Mouse (Mus musculus) kidney, postnatal 14 days (tissue): ENCODE data around the gene Smarcd1.
"Not testable (repeated sequence)": the region's sequence is repeated elsewhere in the genome, so short reads cannot be mapped to it uniquely, and the experiment has no call there.

ENCODE experiments used
- DNase-seq: peaks from one replicate; pipeline ENCODE4 v3.0.0; 2022; ENCODE audit warnings: mixed read lengths

Smarcd1 gene

GRCm38 (mm10) chr15:99715982-99716746, 14.2 kb downstream of the Smarcd1 start:
- DNase-seq: peak; percentile 77

GRCm38 (mm10) chr15:99716814-99717213, 14.9 kb downstream of the Smarcd1 start:
- DNase-seq: no peak

- DNase-seq: peak; percentile 88
Measured at GRCm38 (mm10) chr15:99717386-99718334, 15.7 kb downstream of the Smarcd1 start, which contains the start of gene Gpd1. TSS of gene Gpd1 (plus strand) at chr15:99717515.

GRCm38 (mm10) chr15:99718461-99719021, 16.6 kb downstream of the Smarcd1 start:
- DNase-seq: peak; percentile 72

DNA sequence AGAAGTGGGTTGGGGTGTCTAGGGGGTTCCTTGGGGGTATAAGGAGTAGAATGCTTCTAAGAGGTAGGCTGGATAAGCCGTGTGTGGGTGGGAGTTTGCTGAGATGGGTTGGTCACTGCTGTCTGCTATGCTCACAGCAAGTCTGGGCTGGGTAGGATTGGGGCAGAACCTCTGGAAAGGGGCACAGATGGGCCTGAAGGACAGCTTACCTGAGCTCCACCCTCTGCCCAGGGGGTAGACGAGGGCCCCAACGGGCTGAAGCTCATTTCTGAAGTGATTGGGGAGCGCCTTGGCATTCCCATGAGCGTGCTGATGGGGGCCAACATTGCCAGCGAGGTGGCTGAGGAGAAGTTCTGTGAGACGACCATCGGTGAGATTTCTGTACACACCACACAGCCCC, 17.9 kb downstream of the Smarcd1 start:
- no peak for DNase-seq

GRCm38 (mm10) chr15:99721921-99722743, 20.2 kb downstream of the Smarcd1 start:
- DNase-seq: no peak

DNA sequence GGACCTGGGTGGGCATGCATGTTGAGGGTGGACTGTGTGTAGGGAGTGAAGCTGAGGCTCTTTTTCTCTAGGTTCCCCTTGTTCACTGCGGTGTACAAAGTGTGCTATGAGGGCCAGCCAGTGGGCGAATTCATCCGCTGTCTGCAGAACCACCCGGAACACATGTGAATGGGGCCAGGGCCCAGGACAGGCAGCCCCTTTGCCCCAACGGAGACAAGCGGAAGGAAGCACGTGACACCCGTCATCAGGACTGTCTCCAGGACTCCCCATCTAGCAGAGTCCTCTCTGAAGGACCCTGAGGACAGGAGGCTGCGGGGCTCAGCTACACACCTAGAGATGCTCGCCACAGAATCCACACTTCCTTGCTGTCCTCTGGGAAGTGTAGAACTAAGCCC, 21.2 kb downstream of the Smarcd1 start:
- no peak for DNase-seq

DNA sequence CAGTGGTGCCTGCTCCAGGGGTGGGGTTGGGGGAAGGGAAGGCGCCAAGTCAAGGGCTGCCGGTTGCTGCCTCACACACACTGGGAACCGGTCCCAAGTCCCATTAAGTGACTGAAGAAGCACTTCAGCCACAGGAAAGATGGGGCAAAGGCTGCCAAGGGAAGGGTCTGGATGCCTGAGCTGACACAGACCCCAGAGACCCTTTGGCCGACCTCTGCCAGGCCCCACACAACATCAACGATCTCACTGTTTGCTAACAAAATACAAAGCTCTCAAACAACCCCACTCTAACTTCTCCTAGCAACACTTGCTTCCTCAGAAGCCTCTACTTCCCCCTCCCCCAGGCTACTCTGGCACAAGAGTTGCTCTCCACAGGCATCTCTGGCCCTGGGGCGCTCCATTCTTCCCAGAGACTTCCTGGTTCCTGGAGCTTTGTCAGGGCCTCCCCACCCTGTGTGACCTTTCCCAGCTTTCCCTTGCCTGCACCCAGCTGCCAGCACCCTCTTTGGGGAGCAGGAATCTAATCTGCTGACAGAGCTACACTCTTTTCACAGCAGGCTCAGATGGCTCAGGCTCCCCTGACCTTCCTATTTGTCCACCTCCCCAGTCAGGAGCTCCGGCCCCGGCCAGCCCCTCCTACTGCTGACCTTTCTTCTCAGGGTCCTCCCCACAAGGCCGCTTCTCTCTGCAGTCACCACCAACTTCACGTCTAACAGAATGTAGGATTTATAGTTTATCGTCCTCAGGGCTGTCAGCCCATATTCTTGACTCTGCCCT, 21.8 kb downstream of the Smarcd1 start:
- DNase-seq: peak; percentile 74

DNA sequence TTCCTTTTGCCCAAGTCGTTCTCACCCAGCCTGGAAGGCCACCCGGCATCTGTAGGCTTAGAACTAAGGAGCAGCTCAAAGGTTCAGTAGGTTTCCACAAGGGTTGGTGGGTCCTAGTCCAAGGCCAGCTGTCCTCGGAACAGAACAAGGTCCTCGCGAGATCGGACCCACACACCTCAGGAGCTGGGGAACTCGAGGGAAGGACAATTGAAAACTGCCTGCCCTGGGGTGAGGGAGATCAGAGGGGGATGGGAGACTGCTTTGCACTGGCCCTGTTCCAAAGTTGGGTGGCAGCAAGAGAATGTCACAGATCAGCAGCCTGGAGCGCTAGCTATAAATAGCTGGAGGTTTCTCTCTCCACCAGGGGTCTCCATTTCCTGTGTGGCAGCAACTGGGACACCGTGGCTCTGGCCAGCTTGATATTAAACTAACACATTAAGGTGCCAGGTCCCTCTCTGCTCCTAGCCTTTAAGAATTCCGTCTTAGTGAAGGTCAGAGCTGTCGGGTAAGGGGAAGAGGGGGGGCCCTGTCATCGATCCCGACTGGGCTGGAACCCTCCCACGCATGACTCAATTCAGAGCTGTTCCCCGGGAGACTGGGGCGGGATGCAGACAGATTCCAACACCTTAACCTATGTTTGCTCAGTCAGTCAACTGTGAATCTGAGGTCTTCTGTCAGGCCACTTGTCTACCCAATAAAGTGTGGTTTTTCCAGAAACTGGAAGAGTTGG, 22.5 kb downstream of the Smarcd1 start:
- peak; percentile 89 for DNase-seq

DNA sequence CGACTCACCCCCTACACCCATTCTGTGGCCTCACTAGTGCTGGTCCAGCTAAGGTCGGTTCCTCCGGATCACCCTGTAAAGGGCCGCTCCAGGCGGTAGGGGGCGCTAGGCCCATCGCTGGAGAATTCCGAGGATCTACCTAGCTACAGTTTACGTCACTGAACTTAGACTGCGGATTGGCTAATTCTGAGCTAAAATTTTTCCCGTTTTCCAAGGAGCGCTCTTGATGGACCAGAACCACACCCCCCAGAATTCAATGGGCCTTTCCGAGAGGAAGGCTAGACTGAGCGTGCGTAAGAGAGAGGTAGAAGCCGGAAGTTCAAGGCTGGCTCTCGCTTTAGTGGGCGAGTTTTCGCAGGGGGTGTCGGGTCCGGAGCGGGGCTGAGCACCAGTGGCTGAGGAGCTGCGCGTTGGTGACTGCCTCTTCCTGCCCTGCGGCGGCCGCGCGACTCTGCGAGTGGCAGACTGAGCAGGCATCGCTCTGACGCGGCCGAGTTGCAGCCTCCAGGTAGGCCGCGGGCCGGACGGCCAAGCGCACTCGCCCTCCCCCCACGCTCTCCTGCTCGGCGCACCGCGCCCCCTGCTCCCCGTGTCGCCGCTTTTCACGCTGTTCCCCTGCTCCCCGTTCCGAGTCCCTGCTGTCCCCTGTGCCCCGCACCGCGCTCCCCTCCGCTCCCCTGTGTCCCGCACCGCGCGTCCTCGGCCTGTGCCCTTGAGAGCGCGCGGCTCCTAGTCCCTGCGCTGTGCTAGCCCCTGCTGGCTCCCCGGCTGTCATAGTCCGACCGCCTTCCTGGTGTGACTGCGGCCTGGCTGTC, 23.6 kb downstream of the Smarcd1 start, which contains the start of gene Cox14:
Gene Cox14, plus strand, starts transcription at position 278 of the 815 bp plus-strand sequence.
- DNase-seq: peak; percentile 97

- DNase-seq: no peak
Measured at GRCm38 (mm10) chr15:99726549-99726948, 24.6 kb downstream of the Smarcd1 start.

DNA sequence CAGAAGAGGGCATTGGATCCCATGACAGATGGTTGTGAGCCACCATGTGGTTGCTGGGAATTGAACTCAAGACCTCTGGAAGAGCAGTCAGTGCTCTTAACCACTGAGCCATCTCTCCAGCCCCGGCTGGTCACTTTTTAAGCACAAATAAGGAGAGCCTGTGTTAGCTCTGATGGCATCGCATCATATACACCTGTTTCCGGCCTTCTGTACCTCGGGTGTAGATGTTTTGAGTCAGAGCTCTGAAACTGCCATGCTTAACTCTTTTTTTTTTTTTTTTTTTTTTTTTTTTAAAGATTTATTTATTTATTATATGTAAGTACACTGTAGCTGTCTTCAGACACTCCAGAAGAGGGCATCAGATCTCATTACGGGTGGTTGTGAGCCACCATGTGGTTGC, 25.1 kb downstream of the Smarcd1 start:
- DNase-seq: not testable (repeated sequence)

- DNase-seq: no peak
Measured at GRCm38 (mm10) chr15:99727525-99727924, 25.6 kb downstream of the Smarcd1 start.

- DNase-seq: no peak
Measured at GRCm38 (mm10) chr15:99728211-99728610, 26.3 kb downstream of the Smarcd1 start.

DNA sequence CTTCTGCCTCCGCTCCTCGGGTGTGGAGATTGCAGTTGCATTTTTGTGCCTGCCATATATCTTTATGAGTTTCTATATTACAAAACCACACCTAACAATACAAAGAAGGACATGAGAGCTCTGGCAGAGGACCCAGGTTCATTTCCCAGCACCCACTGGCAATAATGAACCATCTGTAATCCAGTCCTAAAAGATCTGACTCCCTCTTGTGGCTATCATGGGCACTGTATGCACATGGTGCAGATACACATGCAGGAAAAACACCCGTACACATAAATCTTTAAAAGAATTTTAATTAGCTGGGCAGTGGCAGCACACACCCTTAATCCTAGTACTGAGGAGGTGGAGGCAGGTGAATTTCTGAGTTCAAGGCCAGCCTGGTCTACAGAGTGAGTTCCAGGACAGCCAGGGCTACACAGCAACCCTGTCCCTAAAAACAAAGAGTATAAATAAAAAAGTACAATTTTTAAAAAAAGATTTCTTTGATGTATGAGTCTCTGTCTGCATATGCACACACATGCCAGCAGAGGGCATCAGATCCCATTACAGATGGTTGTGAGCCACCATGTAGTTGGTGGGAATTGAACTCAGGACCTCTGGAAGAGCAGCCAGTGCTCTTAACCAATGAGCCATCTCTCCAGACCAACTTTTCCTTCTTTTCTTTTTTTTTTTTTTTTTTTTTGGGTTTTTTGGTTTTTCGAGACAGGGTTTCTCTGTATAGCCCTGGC, 27.3 kb downstream of the Smarcd1 start:
- DNase-seq: no peak

DNA sequence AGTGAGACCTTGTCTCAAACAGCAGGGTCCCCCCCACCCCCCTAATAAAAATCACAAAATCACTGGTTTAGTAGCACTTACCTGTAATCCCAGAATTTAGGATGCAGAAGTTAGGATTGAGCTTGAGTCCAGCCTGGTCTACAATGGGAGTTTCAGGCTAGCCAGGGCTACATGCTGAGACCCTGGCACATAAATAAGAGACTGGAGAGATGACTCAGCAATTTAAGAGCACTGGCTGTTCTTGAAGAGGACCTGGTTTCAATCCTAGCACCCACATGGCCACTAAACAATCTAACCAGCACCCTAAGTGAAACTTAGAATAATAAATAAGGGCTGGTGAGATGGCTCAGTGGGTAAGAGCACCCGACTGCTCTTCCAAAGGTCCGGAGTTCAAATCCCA, 29.2 kb downstream of the Smarcd1 start:
- DNase-seq: no peak

DNA sequence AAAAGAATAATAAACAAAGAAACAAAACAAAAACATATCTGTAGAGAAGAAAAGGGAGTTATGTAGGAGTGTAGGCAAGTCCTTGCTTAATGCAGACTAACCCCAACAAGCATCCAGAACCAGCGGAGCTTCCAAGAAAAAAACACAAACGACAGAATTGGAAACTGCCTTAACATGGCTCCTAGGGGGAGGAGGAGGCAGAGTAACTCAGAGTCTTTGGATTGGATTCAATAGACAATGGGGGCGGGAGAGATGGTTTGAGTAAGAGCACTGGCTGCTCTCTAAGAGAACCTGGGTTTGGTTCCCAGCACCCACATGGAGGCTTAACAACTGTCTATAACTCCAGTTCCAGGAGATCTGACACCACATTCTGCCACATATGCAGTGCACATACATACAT, 29.7 kb downstream of the Smarcd1 start:
- no peak for DNase-seq

- no peak for DNase-seq
Measured at GRCm38 (mm10) chr15:99733186-99733585, 31.3 kb downstream of the Smarcd1 start.

DNA sequence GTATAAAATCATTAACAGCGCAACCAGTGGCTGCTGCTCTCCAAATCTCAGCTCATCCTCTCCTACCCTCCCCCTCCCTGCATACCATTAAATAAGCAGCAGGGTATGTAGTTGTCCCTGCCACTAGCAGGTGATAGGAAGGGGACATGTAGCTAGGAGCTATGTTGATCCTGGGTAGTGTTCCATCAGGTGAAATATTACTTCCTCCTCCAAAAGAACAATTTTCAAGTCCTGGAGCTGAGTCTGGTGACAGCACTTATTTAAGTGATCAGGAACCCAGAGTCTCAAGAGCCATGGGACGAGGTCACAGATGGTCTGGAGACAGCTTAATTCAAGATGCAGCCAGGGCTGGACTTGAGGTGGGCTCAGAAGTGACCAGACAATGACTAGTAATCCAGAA, 33.7 kb downstream of the Smarcd1 start:
- DNase-seq: peak; percentile 100
